Mouse (Mus musculus): ENCODE results near the gene Sqor. TPM values are rescaled to one million over a fixed set of nuclear protein-coding genes. Genes with fewer than 3 reads are reported as not detected.

The Sqor gene
- total RNA-seq, 1 experiment from 2014 or later, result 132 TPM

Other genes with a start within 250 kb of the Sqor start
- gene Gatm, start 153.9 kb upstream of the Sqor start, total RNA-seq (2017), result 0.75 to 0.97 TPM (median 0.95 TPM) in 3 replicates
- 3.2 to 7.8 TPM in 2 of 3 replicates, not detected in the other for gene AA467197, start 128.3 kb upstream of the Sqor start, total RNA-seq (2017)
- gene Slc30a4, start 62.6 kb upstream of the Sqor start, total RNA-seq (2017), result 1.1 to 3.7 TPM (median 1.6 TPM) in 3 replicates
- gene Bloc1s6, start 26.7 kb upstream of the Sqor start, total RNA-seq (2017), result 20.4 to 28.0 TPM (median 27.2 TPM) in 3 replicates